Mouse (Mus musculus) MEL (cell line): ENCODE results near the gene Tob2.

ENCODE experiments used
- CTCF ChIP-seq, 3 experiments: IDR thresholded peaks in 2 of 3; conservative IDR thresholded peaks in 1 of 3; 2 replicates each; pipeline ENCODE4 v1.5.1; 2011 to 2012; ENCODE audit warnings: low read length in 3 of 3, low read depth in 2 of 3, mild to moderate bottlenecking in 2 of 3, improper control_type of control experiment in 1 of 3, inconsistent platforms in 1 of 3, mixed read lengths in 1 of 3, moderate library complexity in 1 of 3; ENCODE audit not compliant: control insufficient read depth in 1 of 3, insufficient read depth in 1 of 3, poor library complexity in 1 of 3, severe bottlenecking in 1 of 3
- E2F4 ChIP-seq: IDR thresholded peaks from 2 replicates; pipeline ENCODE4 v1.6.1; 2011; ENCODE audit warnings: low read depth, low read length, improper control_type of control experiment, borderline replicate concordance
- ELF1 ChIP-seq: IDR thresholded peaks from 2 replicates; pipeline ENCODE4 v1.6.1; 2014; ENCODE audit warnings: low read depth, mild to moderate bottlenecking, inconsistent platforms, low read length, improper control_type of control experiment, moderate library complexity
- EP300 ChIP-seq, 2 experiments: IDR thresholded peaks; 2 replicates each; pipeline ENCODE4 v1.6.1; 2011; ENCODE audit warnings: improper control_type of control experiment in 2 of 2, low read length in 2 of 2, low read depth in 1 of 2, mild to moderate bottlenecking in 1 of 2
- GATA1 ChIP-seq: IDR thresholded peaks from 2 replicates; pipeline ENCODE4 v1.6.1; 2011; ENCODE audit warnings: low read depth, low read length, improper control_type of control experiment
- MAFK ChIP-seq: IDR thresholded peaks from 2 replicates; pipeline ENCODE4 v1.6.1; 2011; ENCODE audit warnings: low read depth, mild to moderate bottlenecking, low read length, improper control_type of control experiment, borderline replicate concordance
- MAZ ChIP-seq: IDR thresholded peaks from 2 replicates; pipeline ENCODE4 v1.6.1; 2012; ENCODE audit warnings: low read depth, mild to moderate bottlenecking, inconsistent platforms, low read length, improper control_type of control experiment
- POLR2A ChIP-seq, 2 experiments: IDR thresholded peaks; 2 replicates each; pipeline ENCODE4 v1.6.1; 2011 to 2012; ENCODE audit warnings: low read length in 2 of 2, mild to moderate bottlenecking in 2 of 2, control low read depth in 1 of 2, improper control_type of control experiment in 1 of 2, low read depth in 1 of 2, moderate library complexity in 1 of 2; ENCODE audit not compliant: control insufficient read depth in 1 of 2, insufficient read depth in 1 of 2, poor library complexity in 1 of 2
- POLR2AphosphoS2 ChIP-seq: IDR thresholded peaks from 2 replicates; pipeline ENCODE4 v1.6.1; 2011; ENCODE audit warnings: low read length, improper control_type of control experiment
- RAD21 ChIP-seq: IDR thresholded peaks from 2 replicates; pipeline ENCODE4 v1.6.1; 2011; ENCODE audit warnings: mild to moderate bottlenecking, low read depth, low read length, improper control_type of control experiment
- RCOR1 ChIP-seq: IDR thresholded peaks from 2 replicates; pipeline ENCODE4 v1.6.1; 2012; ENCODE audit warnings: low read depth, mild to moderate bottlenecking, inconsistent platforms, low read length, improper control_type of control experiment
- TAL1 ChIP-seq: IDR thresholded peaks from 2 replicates; pipeline ENCODE4 v1.6.1; 2012; ENCODE audit warnings: mild to moderate bottlenecking, inconsistent platforms, low read length, moderate library complexity, mixed read lengths
- UBTF ChIP-seq: IDR thresholded peaks from 2 replicates; pipeline ENCODE4 v1.6.1; 2012; ENCODE audit warnings: low read depth, mild to moderate bottlenecking, inconsistent platforms, low read length, improper control_type of control experiment, moderate library complexity, borderline replicate concordance; ENCODE audit not compliant: insufficient read depth
- ZNF384 ChIP-seq: IDR thresholded peaks from 2 replicates; pipeline ENCODE4 v1.6.1; 2012; ENCODE audit warnings: low read depth, mild to moderate bottlenecking, inconsistent platforms, low read length, improper control_type of control experiment

DNA sequence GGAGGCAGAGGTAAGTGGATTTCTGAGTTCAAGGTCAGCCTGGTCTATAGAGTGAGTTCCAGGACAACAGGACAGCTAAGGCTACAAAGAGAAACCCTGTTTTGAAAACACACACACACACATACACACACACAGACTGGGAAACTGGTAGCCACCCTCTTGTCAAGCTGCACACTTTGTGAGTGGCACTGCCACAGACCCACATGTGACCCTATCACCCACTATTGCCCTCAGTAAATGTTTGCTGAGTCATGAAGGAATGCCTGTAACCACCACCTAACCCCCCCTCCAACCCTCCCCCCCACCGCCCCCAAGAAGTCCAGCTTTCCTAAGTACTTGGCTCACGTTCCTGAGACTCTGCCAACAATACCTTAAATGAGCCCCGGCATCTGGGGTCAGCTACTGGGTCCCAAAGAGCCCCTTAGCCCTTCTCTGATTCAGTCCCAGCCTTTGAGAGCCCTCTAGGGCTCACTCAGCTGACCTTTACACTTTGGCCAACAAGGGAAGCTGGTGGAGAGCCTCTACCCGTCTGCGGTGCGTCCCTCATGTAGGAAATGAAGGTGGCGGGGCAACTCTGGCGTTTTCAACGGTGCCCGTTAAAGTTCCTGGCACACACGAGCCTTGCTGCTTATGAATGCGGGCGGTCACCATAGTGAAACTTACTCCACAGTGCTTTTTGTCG lies 19.9 kb downstream of the Tob2 start:
- TF ChIP-seq GATA1 (no peak), POLR2A (IDR thresholded peaks at IDR 0.05; ENCODE audit: control insufficient read depth in 1 of 2, insufficient read depth in 1 of 2, low read depth in 1 of 2, low read length in 2 of 2, poor library complexity in 1 of 2) (no peak), MAZ (no peak), EP300 (IDR thresholded peaks at IDR 0.05; ENCODE audit: low read depth in 1 of 2, low read length in 2 of 2) (no peak), CTCF (IDR thresholded peaks at IDR 0.05 in 2 of 3, conservative IDR thresholded peaks at IDR 0.05 in 1 of 3; ENCODE audit: control insufficient read depth in 1 of 3, insufficient read depth in 1 of 3, low read depth in 2 of 3, low read length in 3 of 3, poor library complexity in 1 of 3, severe bottlenecking in 1 of 3) (no peak), UBTF (no peak), ZNF384 (no peak), RCOR1 (no peak), MAFK (no peak), E2F4 (no peak), ELF1 (no peak), RAD21 (no peak), POLR2AphosphoS2 (no peak), TAL1 (no peak)
